Mouse (Mus musculus) hindbrain, embryonic 11.5 days (tissue): ENCODE measurements around the gene Tst. TPM values are rescaled to one million over a fixed set of nuclear protein-coding genes. Genes with fewer than 3 reads are reported as not detected.
A peak's percentile ranks its signal among the peaks of the same experiment; 100 is the strongest.

ENCODE experiments used
- ATAC-seq: fragments of 200-750 bp; cut with Nextera tagmentation; 2 replicates; pipeline ENCODE4 v1.8.0; 2017; ENCODE audit warnings: mild to moderate bottlenecking, moderate TSS enrichment, moderate library complexity; ENCODE audit not compliant: low FRiP score
- DNase-seq: peaks from one replicate; pipeline ENCODE4 v3.0.0-alpha.2; 2015; ENCODE audit warnings: low spot score
- H3K27ac ChIP-seq: fragments of 300-500 bp; sonication (generic); 2 replicates; pipeline ENCODE4 v1.5.1; 2014; ENCODE audit warnings: mild to moderate bottlenecking, low read depth, low read length
- H3K27me3 ChIP-seq: fragments of 300-500 bp; sonication (generic); 2 replicates; pipeline ENCODE4 v1.6.1; 2014; ENCODE audit warnings: mild to moderate bottlenecking, low read length, moderate library complexity, mixed read lengths; ENCODE audit not compliant: control insufficient read depth, insufficient read depth
- H3K36me3 ChIP-seq: fragments of 300-500 bp; sonication (generic); 2 replicates; pipeline ENCODE4 v1.6.1; 2014; ENCODE audit warnings: mild to moderate bottlenecking, low read length, moderate library complexity, mixed read lengths; ENCODE audit not compliant: control insufficient read depth, insufficient read depth
- H3K4me1 ChIP-seq: fragments of 300-500 bp; sonication (generic); replicated peaks from 2 replicates; pipeline ENCODE4 v1.6.1; 2014; ENCODE audit warnings: low read length, mixed read lengths; ENCODE audit not compliant: control insufficient read depth, insufficient read depth
- H3K4me2 ChIP-seq: fragments of 300-500 bp; sonication (generic); replicated peaks from 2 replicates; pipeline ENCODE4 v1.6.1; 2014; ENCODE audit warnings: mild to moderate bottlenecking, low read depth, low read length
- H3K4me3 ChIP-seq: fragments of 300-500 bp; sonication (generic); 2 replicates; pipeline ENCODE4 v1.5.1; 2014; ENCODE audit warnings: low read depth, low read length
- H3K9ac ChIP-seq: fragments of 300-500 bp; sonication (generic); 2 replicates; pipeline ENCODE4 v1.6.1; 2014; ENCODE audit warnings: low read depth, low read length
- H3K9me3 ChIP-seq: fragments of 300-500 bp; sonication (generic); 2 replicates; pipeline ENCODE4 v1.6.1; 2016; ENCODE audit warnings: low read length; ENCODE audit not compliant: control insufficient read depth
- WGBS: fragments of 180-500 bp; shearing (Covaris S2); extraction: QIAGEN DNeasy Blood & Tissue Kit; methylation state at CpG from one replicate; pipeline ENCODE4 v1.1.7; 2014; 5-methylcytosine and 5-hydroxymethylcytosine counted together
- polyA plus RNA-seq: library from polyadenylated mRNA; unstranded; fragments of >200 nt; fragmentation: Nextera tagmentation; extraction: Ambion mirVana; gene quantifications from 2 replicates; pipeline ENCODE4 v1.2.1, GENCODE M21; 2014

Gene Tst
- polyA plus RNA-seq, 1 experiment from 2014 or later, result 8.5 TPM

DNA sequence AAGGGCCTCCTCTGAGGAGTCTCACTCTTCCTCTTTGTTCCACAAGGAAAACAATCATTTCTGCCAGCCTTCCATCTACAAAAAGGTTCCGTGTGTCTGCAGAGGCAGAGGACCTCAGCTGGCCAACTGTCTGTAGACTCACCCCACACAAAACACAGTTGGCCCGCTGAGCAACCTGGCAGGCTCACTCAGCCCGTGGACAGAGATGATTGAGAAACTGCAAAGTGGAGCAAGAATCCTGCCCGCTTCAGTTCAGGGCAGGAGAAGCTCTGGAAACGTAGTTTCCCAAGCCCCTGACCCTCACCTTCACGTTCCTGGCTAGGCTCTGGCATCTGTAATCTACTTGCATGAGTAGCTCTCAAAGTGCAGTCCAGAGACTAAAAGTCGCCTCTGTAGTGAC, 41.4 kb upstream of the Tst start:
- Histone ChIP-seq H3K36me3 (no peaks in the 10 kb centered on the region), H3K27me3 (no peaks in the 10 kb centered on the region), H3K4me2 (no peak overlapping the region), H3K9ac (no peak overlapping the region), H3K4me3 (no peak overlapping the region), H3K9me3 (no peaks in the 10 kb centered on the region), H3K27ac (no peak overlapping the region), H3K4me1 (no peaks in the 10 kb centered on the region)
- WGBS, result 51% methylated on average over 7 of the region's 7 CpGs
- no peak for ATAC-seq
- DNase-seq, result no peak

DNA sequence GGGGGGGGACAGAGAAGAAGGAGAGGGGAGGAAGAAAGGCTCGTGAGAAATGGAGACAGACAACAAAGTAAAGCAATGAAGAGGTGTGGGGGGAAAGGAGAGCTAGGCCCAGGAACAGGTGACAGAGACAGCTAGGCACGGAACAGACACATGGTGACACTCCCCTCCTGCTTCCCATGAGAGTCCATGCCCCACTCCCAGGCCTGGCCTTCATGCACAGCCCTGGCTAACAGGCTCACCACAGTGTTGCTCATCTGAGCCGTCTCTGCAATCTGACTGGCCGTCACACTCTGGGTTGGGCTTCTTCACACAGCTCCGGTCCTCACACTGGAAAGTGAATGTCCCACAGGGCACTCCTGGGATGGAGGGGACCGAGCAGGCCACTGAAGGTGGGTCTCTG, 38.1 kb upstream of the Tst start:
- Histone ChIP-seq H3K36me3 (no peaks in the 10 kb centered on the region), H3K9ac (no peak overlapping the region), H3K9me3 (no peaks in the 10 kb centered on the region), H3K4me2 (no peak overlapping the region), H3K4me1 (no peaks in the 10 kb centered on the region), H3K4me3 (no peak overlapping the region), H3K27ac (no peak overlapping the region), H3K27me3 (no peaks in the 10 kb centered on the region)
- WGBS, result 64% methylated on average over 6 of the region's 6 CpGs
- DNase-seq (no peak), ATAC-seq (no peak)

DNA sequence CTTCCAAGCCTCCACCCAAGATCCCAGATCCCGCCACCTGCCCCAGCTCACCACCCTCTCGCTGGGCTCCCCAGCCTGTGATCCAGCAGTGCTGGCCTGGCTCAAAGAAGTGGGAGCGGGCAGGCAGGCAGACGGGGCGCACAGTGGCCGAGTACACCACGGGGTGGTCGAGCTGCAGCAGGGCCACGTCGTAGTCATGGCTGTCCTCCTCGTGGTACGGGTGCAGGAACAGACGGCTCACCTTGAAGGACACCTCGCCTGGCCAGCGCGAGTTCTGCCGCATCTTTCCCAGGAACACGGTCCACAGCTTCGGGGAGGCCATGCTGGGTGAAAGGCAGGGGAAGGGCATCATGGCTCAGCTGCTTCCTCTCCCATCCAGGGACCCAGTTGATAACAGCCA, 36.5 kb upstream of the Tst start:
- no peak for ATAC-seq
- DNase-seq, result no peak
- H3K4me3 ChIP-seq, result no peak overlapping the region
- no peaks in the 10 kb centered on the region for H3K36me3 ChIP-seq
- no peaks in the 10 kb centered on the region for H3K27me3 ChIP-seq
- WGBS, result 86% methylated on average over 19 of the region's 19 CpGs
- no peak overlapping the region for H3K27ac ChIP-seq
- peaks cover 6% of the 10 kb centered on the region for H3K4me1 ChIP-seq
- no peak overlapping the region for H3K4me2 ChIP-seq
- no peak overlapping the region for H3K9ac ChIP-seq
- no peaks in the 10 kb centered on the region for H3K9me3 ChIP-seq

- H3K9me3 ChIP-seq, result no peaks in the 10 kb centered on the region
- no peak overlapping the region for H3K4me3 ChIP-seq
- no peak overlapping the region for H3K27ac ChIP-seq
- no peak overlapping the region for H3K4me2 ChIP-seq
- H3K9ac ChIP-seq, result no peak overlapping the region
- H3K36me3 ChIP-seq, result no peaks in the 10 kb centered on the region
- no peaks in the 10 kb centered on the region for H3K27me3 ChIP-seq
- ATAC-seq (no peak), DNase-seq (no peak)
- WGBS, result 64% methylated on average over 9 of the region's 9 CpGs
- H3K4me1 ChIP-seq, result peaks cover 16% of the 10 kb centered on the region
These were observed 33.3 kb upstream of the Tst start for GRCm38 (mm10) chr15:78438973-78439372.

DNA sequence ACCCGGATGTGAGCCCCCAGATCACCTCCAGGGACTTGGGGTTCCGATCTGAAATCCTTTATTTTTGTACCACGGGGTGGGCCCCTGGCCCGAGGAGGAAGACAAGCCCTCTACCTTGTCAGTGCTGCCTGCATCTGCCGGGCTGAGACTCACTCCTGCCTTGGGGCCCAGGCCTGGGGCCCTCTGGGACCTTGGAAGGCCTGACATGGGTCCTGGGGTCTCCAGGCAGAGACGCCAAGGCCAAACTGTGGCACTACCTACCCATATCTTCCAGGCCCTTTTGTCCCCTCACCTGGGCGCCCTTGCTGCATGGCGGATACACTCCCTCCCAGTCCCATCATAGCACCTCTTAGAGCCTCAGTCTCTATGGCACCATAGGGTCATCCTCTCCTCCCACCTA, 32.8 kb upstream of the Tst start:
- peaks cover 16% of the 10 kb centered on the region for H3K4me1 ChIP-seq
- ATAC-seq (no peak), DNase-seq (no peak)
- H3K4me3 ChIP-seq, result no peak overlapping the region
- WGBS, result 48% methylated on average over 8 of the region's 8 CpGs
- H3K27me3 ChIP-seq, result no peaks in the 10 kb centered on the region
- 0 out of 2 replicates have a peak, but pooled peaks cover 3% of the 10 kb centered on the region for H3K36me3 ChIP-seq
- no peaks in the 10 kb centered on the region for H3K9me3 ChIP-seq
- no peak overlapping the region for H3K27ac ChIP-seq
- no peak overlapping the region for H3K9ac ChIP-seq
- no peak overlapping the region for H3K4me2 ChIP-seq

DNA sequence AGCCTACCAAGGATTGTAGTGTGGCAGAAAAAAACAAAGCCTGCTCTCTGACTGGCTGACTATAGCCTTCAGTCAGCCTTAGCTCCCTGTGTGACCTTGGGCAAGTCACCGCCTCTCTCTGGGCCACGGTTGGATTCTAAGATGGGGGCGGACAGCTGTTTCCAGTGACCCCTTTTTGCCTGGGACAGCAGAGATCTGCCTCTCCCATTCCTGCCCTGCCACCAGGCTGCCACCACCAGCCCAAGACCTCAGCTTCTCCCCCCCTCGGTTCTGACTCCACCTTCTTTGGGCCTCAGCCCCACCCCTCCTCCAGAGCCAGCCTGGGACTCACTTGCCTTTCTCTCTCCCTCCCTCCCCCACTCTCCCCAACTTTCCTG, 32.3 kb upstream of the Tst start:
- DNase-seq (no peak), ATAC-seq (no peak)
- Histone ChIP-seq H3K9ac (no peak overlapping the region), H3K4me3 (no peak overlapping the region), H3K9me3 (no peaks in the 10 kb centered on the region), H3K27me3 (no peaks in the 10 kb centered on the region), H3K4me2 (no peak overlapping the region), H3K4me1 (peaks cover 16% of the 10 kb centered on the region), H3K27ac (no peak overlapping the region), H3K36me3 (0 out of 2 replicates have a peak, but pooled peaks cover 3% of the 10 kb centered on the region)
- WGBS, result 45% methylated on average over 4 of the region's 4 CpGs

DNA sequence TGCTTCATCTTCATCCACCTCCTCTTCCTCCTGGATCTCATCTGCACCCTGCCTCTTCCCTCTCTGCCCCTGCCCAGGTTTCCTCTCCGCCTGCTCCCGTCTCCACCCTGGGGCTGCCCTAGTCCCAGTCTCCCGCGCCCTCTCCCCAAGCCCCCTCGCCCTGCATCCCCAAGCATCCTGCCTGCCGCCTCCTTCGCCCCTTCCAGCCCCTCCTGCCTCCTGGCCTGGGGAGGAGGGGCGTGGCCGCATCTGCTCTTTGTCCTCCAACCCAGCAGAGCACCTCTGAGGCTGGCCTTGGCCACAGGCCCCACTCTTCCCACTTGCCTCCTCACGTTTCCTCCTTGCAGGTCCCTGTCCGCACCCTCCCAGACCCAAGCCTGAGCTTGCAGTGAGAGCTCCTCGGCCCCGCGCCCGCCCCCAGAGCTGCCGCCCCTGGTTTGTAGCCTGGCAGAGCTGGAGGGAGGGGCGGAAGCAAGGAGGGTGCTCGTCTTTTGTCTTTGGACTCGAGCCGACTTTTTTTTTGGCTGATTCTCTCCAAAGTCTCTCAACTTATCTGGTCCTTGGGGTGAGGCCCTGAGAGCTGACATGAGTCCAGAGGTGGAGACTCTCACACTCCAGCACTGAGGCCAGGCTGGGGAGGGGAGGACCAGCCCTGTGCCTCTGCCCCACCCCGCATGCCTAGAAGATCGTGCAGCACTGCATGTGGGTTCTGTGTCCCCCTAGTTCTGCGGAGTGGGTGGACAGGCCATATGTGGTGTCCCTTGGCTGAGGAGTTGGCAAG, 31.7 kb upstream of the Tst start:
- Histone ChIP-seq H3K9ac (peak overlapping the region; percentile 40; the same call in 1 of the 2 replicates), H3K4me1 (peaks cover 16% of the 10 kb centered on the region), H3K36me3 (0 out of 2 replicates have a peak, but pooled peaks cover 3% of the 10 kb centered on the region), H3K27ac (peak overlapping the region; percentile 79), H3K9me3 (no peaks in the 10 kb centered on the region), H3K27me3 (no peaks in the 10 kb centered on the region), H3K4me3 (0 out of 2 replicates have a peak overlapping the region, but pooled peaks have one; percentile 2), H3K4me2 (peak overlapping the region; percentile 45)
- ATAC-seq (peak; percentile 17), DNase-seq (no peak)
- WGBS, result 11% methylated on average over 23 of the region's 23 CpGs

GRCm38 (mm10) chr15:78436380-78437192, 30.9 kb upstream of the Tst start:
- 9% methylated on average over 23 of the region's 32 CpGs for WGBS
- peak; percentile 55 for ATAC-seq
- H3K4me1 ChIP-seq, result peaks cover 16% of the 10 kb centered on the region

More at GRCm38 (mm10) chr15:78436380-78437192, 30.9 kb upstream of the Tst start:
- peak overlapping the region; percentile 45 for H3K4me2 ChIP-seq
- 0 out of 2 replicates have a peak, but pooled peaks cover 3% of the 10 kb centered on the region for H3K36me3 ChIP-seq
- peak overlapping the region; percentile 1; the same call in 1 of the 2 replicates for H3K4me3 ChIP-seq
- peak overlapping the region; percentile 79 for H3K27ac ChIP-seq
- peak; percentile 71 for DNase-seq
- no peaks in the 10 kb centered on the region for H3K9me3 ChIP-seq
- no peaks in the 10 kb centered on the region for H3K27me3 ChIP-seq
- H3K9ac ChIP-seq, result peak overlapping the region; percentile 40
